Mouse (Mus musculus): ENCODE measurements around the gene Slc37a1. TPM values are rescaled to one million over a fixed set of nuclear protein-coding genes. Genes with fewer than 3 reads are reported as not detected.
A peak's percentile ranks its signal among the peaks of the same experiment; 100 is the strongest.
"Not testable (repeated sequence)": the region's sequence is repeated elsewhere in the genome, so short reads cannot be mapped to it uniquely, and the experiment has no call there.

The Slc37a1 gene
- polyA plus RNA-seq, 1 experiment = 7.2 TPM

DNA sequence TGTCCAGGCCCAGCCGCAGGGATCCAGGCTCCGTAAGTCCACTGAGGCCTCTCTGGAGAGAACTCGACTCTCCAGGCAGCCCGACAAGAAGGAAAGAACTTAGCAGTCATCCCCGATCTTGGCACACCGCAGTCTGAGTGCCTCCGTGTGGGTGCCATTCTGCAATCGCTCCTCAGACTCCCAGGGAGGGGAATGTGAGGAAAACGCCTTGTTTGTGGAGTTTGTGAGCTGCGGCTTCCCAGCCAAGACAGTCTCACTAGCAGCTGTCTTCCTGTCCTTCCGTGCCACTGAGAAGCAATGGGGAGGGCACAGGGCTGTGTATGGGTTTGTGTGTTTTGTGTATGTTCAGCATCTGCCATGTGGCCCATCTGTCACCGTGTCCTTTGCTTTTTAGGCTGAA is 62.8 kb downstream of the Slc37a1 start:
- Histone ChIP-seq H3K27ac (ENCODE audit: control insufficient read depth, insufficient read depth, low read depth, low read length) (no peak overlapping the region), H3K4me3 (ENCODE audit: control insufficient read depth, low read depth, low read length) (no peak overlapping the region), H3K36me3 (ENCODE audit: control insufficient read depth, insufficient read depth, low read length) (no peaks in the 10 kb centered on the region), H3K4me1 (ENCODE audit: control insufficient read depth, insufficient read depth, low read length) (no peaks in the 10 kb centered on the region; the same call in 1 of the 2 replicates), H3K27me3 (ENCODE audit: control insufficient read depth, insufficient read depth, low read length) (no peaks in the 10 kb centered on the region)
- TF ChIP-seq CTCF (IDR thresholded peaks at IDR 0.05; ENCODE audit: control insufficient read depth, insufficient read depth, insufficient replicate concordance, low read depth, low read length) (no peak), POLR2A (IDR thresholded peaks at IDR 0.05; ENCODE audit: control insufficient read depth, low read depth, low read length) (no peak)

- Histone ChIP-seq H3K4me1 (ENCODE audit: control insufficient read depth, insufficient read depth, low read length) (no peaks in the 10 kb centered on the region; the same call in 1 of the 2 replicates), H3K4me3 (ENCODE audit: control insufficient read depth, low read depth, low read length) (no peak overlapping the region), H3K36me3 (ENCODE audit: control insufficient read depth, insufficient read depth, low read length) (no peaks in the 10 kb centered on the region), H3K27me3 (ENCODE audit: control insufficient read depth, insufficient read depth, low read length) (no peaks in the 10 kb centered on the region), H3K27ac (ENCODE audit: control insufficient read depth, insufficient read depth, low read depth, low read length) (no peak overlapping the region)
- TF ChIP-seq CTCF (IDR thresholded peaks at IDR 0.05; ENCODE audit: control insufficient read depth, insufficient read depth, insufficient replicate concordance, low read depth, low read length) = no peak
Observed at GRCm38 (mm10) chr17:31351984-31352383, 65.4 kb downstream of the Slc37a1 start.

DNA sequence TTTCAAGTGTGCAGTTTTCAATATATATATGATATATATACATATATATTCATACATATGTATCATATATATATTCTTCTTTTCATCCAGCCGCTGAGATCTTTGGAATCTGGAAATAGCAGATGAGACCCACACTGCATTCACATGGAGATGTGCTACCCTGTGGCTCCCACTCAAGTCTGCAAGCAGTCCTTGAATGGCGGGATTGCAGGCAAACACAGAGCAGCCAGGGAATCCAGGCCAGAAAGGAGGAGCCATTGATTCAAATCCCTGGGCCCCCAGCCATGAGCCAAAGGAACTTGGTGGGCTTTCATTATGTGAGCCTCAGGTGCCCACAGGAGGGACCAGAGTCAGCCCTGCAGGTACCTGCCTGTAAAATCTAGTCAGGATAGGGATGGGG is 66.7 kb downstream of the Slc37a1 start:
- Histone ChIP-seq H3K4me3 (ENCODE audit: control insufficient read depth, low read depth, low read length) (peak overlapping the region; percentile 0; the same call in 1 of the 2 replicates), H3K27ac (ENCODE audit: control insufficient read depth, insufficient read depth, low read depth, low read length) (no peak overlapping the region), H3K4me1 (ENCODE audit: control insufficient read depth, insufficient read depth, low read length) (no peaks in the 10 kb centered on the region; the same call in 1 of the 2 replicates), H3K27me3 (ENCODE audit: control insufficient read depth, insufficient read depth, low read length) (no peaks in the 10 kb centered on the region), H3K36me3 (ENCODE audit: control insufficient read depth, insufficient read depth, low read length) (no peaks in the 10 kb centered on the region)
- TF ChIP-seq CTCF (IDR thresholded peaks at IDR 0.05; ENCODE audit: control insufficient read depth, insufficient read depth, insufficient replicate concordance, low read depth, low read length) (no peak), POLR2A (IDR thresholded peaks at IDR 0.05; ENCODE audit: control insufficient read depth, low read depth, low read length) (no peak)

DNA sequence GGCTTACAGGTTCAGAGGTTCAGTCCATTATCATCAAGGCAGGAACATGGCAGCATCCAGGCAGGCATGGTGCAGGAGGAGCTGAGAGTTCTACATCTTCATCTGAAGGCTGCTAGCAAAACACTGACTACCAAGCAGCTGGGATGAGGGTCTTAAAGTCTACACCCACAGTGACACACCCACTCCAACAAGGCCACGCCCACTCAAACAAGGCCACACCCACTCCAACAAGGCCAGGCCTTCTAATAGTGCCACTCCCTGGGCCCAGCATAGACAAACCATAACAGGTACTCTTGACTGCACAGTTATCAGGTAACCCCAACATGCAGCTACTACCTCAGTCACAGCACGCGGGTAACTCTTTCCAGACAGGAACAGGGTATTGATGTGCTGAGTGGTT is 68.1 kb downstream of the Slc37a1 start:
- H3K4me1 ChIP-seq (ENCODE audit: control insufficient read depth, insufficient read depth, low read length); H3K36me3 ChIP-seq (ENCODE audit: control insufficient read depth, insufficient read depth, low read length); H3K27ac ChIP-seq (ENCODE audit: control insufficient read depth, insufficient read depth, low read depth, low read length); H3K27me3 ChIP-seq (ENCODE audit: control insufficient read depth, insufficient read depth, low read length): not testable (repeated sequence)
- peak overlapping the region; percentile 56 for H3K4me3 ChIP-seq (ENCODE audit: control insufficient read depth, low read depth, low read length)

- Histone ChIP-seq H3K36me3 (ENCODE audit: control insufficient read depth, insufficient read depth, low read length) (no peaks in the 10 kb centered on the region), H3K4me1 (ENCODE audit: control insufficient read depth, insufficient read depth, low read length) (no peaks in the 10 kb centered on the region; the same call in 1 of the 2 replicates), H3K4me3 (ENCODE audit: control insufficient read depth, low read depth, low read length) (no peak overlapping the region), H3K27me3 (ENCODE audit: control insufficient read depth, insufficient read depth, low read length) (no peaks in the 10 kb centered on the region), H3K27ac (ENCODE audit: control insufficient read depth, insufficient read depth, low read depth, low read length) (no peak overlapping the region)
- TF ChIP-seq POLR2A (IDR thresholded peaks at IDR 0.05; ENCODE audit: control insufficient read depth, low read depth, low read length) (no peak; the same call in 1 of the 2 replicates), CTCF (IDR thresholded peaks at IDR 0.05; ENCODE audit: control insufficient read depth, insufficient read depth, insufficient replicate concordance, low read depth, low read length) (no peak)
Observed at GRCm38 (mm10) chr17:31355792-31356502, 69.4 kb downstream of the Slc37a1 start.

GRCm38 (mm10) chr17:31360582-31360981 is 74.0 kb downstream of the Slc37a1 start:
- TF ChIP-seq CTCF (IDR thresholded peaks at IDR 0.05; ENCODE audit: control insufficient read depth, insufficient read depth, insufficient replicate concordance, low read depth, low read length) (no peak), POLR2A (IDR thresholded peaks at IDR 0.05; ENCODE audit: control insufficient read depth, low read depth, low read length) (no peak)
- Histone ChIP-seq H3K27ac (ENCODE audit: control insufficient read depth, insufficient read depth, low read depth, low read length) (no peak overlapping the region), H3K4me3 (ENCODE audit: control insufficient read depth, low read depth, low read length) (no peak overlapping the region), H3K4me1 (ENCODE audit: control insufficient read depth, insufficient read depth, low read length) (no peaks in the 10 kb centered on the region), H3K27me3 (ENCODE audit: control insufficient read depth, insufficient read depth, low read length) (no peaks in the 10 kb centered on the region), H3K36me3 (ENCODE audit: control insufficient read depth, insufficient read depth, low read length) (no peaks in the 10 kb centered on the region)

DNA sequence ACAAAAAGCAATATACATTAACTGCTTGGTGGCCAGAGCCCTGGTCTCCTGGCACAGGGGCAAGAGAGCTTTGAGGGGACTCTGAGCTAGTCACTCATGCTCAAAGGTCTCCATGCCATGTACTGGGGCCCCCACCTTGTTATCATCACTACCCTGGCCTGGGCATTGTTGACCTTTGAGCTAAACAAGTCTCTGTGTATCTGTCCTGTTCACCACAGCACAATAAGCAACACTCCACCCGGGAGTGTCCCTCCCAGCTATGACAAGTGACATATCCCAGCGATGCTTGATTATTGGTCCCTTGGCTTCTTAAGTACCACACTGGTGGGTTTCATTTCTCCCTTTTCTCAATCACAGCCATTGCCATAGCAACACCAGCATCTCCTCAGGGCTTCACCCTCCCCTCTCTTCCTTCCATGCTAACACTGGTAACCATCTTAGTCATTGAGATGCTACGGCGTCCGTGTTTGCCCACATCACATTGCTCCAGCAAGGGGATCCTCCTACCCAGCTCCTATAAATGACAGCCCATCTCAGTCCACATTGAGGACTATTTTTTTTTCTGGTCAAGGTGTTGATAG is 79.1 kb downstream of the Slc37a1 start:
- Histone ChIP-seq H3K27me3 (ENCODE audit: control insufficient read depth, insufficient read depth, low read length) (no peaks in the 10 kb centered on the region), H3K27ac (ENCODE audit: control insufficient read depth, insufficient read depth, low read depth, low read length) (no peak overlapping the region), H3K36me3 (ENCODE audit: control insufficient read depth, insufficient read depth, low read length) (no peaks in the 10 kb centered on the region), H3K4me1 (ENCODE audit: control insufficient read depth, insufficient read depth, low read length) (no peaks in the 10 kb centered on the region), H3K4me3 (ENCODE audit: control insufficient read depth, low read depth, low read length) (no peak overlapping the region)
- TF ChIP-seq POLR2A (IDR thresholded peaks at IDR 0.05; ENCODE audit: control insufficient read depth, low read depth, low read length) (no peak), CTCF (IDR thresholded peaks at IDR 0.05; ENCODE audit: control insufficient read depth, insufficient read depth, insufficient replicate concordance, low read depth, low read length) (no peak)

Data from testis, adult 2 months (tissue).